11 mouse cellular contexts compared by ENCODE assay signal in the genomic region with DNA sequence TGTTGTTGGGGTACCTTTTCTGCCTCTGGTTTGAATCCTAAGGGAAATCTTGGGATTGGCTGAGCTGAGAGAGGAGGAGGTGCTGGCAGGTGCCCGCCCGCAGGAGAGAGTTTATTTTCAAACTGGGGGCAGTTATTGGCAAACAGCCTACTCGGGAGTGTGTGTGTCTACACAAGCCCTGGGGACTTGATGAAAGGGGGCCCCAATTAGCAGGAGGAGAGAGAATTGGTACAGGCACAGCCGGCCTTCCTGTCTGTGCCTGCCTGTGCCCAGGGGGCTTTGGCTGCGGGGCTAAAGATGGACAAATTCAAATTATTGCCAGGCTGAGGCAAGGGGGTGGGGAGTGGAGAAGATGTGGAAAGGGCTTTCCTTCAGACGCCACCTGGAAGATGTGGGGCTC. TPM values are rescaled to one million over a fixed set of nuclear protein-coding genes. Genes with fewer than 3 reads are reported as not detected.
DNase-seq lines count a peak whose midpoint lies in the region; ATAC-seq lines count a peak whose summit lies in the region.
"Had no signal": no experiment of that assay in that cellular context is flagged by ENCODE, and none has a peak within 500 bp of the region (broad histone marks: within the 10 kb centered on the region; RNA-seq: fewer than 3 reads in every experiment).

No protein-coding gene starts in this region.

- H3K36me3 ChIP-seq in embryonic facial prominence, embryonic 12.5 days, result peaks cover 15% of the 10 kb centered on the region; the same call in 1 of the 2 replicates
- H3K36me3 ChIP-seq in forebrain, embryonic 13.5 days (ENCODE audit: poor library complexity, severe bottlenecking), result peaks cover 44% of the 10 kb centered on the region
- H3K36me3 ChIP-seq in intestine, embryonic 15.5 days, result no peaks in the 10 kb centered on the region
- no peaks in the 10 kb centered on the region for H3K36me3 ChIP-seq in midbrain, embryonic 15.5 days (replicated peaks)

- no peak overlapping the region for H3K9ac ChIP-seq in embryonic facial prominence, embryonic 12.5 days
- peak overlapping the region; percentile 88 for H3K9ac ChIP-seq in forebrain, embryonic 13.5 days
- no peak overlapping the region for H3K9ac ChIP-seq in intestine, embryonic 15.5 days
- H3K9ac ChIP-seq in midbrain, embryonic 15.5 days, result peak overlapping the region; percentile 30; the same call in 1 of the 2 replicates

- peak overlapping the region; percentile 86 for H3K4me2 ChIP-seq in embryonic facial prominence, embryonic 12.5 days (replicated peaks)
- peak overlapping the region; percentile 93 for H3K4me2 ChIP-seq in forebrain, embryonic 13.5 days
- peak overlapping the region; percentile 85 for H3K4me2 ChIP-seq in intestine, embryonic 15.5 days (replicated peaks)
- H3K4me2 ChIP-seq in midbrain, embryonic 15.5 days, result peak overlapping the region; percentile 76
- H3K4me2 ChIP-seq: liver, embryonic 11.5 days had no signal

- H3K4me3 ChIP-seq in embryonic facial prominence, embryonic 12.5 days, result 0 out of 2 replicates have a peak overlapping the region, but pooled peaks have one; percentile 9
- peak overlapping the region; percentile 67 for H3K4me3 ChIP-seq in forebrain, embryonic 13.5 days
- peak overlapping the region; percentile 2; the same call in 1 of the 2 replicates for H3K4me3 ChIP-seq in intestine, embryonic 15.5 days (replicated peaks)
- peak overlapping the region; percentile 67 for H3K4me3 ChIP-seq in midbrain, embryonic 15.5 days

- no peak for DNase-seq in heart, postnatal 25 days (ENCODE audit: low spot score)
- no peak for DNase-seq in ovary, adult 18-20 months (ENCODE audit: low spot score)
- DNase-seq in urinary bladder, adult 2 months (ENCODE audit: low spot score), result no peak
- DNase-seq: cerebellum, postnatal 36 days; heart, postnatal 4 days; lung, postnatal 36 days had no signal

- H3K9me3 ChIP-seq in embryonic facial prominence, embryonic 12.5 days, result no peaks in the 10 kb centered on the region
- H3K9me3 ChIP-seq in forebrain, embryonic 13.5 days (replicated peaks), result no peaks in the 10 kb centered on the region
- no peaks in the 10 kb centered on the region for H3K9me3 ChIP-seq in intestine, embryonic 15.5 days
- H3K9me3 ChIP-seq in midbrain, embryonic 15.5 days, result no peaks in the 10 kb centered on the region

- peaks cover 53% of the 10 kb centered on the region for H3K4me1 ChIP-seq in embryonic facial prominence, embryonic 12.5 days
- peaks cover 75% of the 10 kb centered on the region for H3K4me1 ChIP-seq in forebrain, embryonic 13.5 days
- H3K4me1 ChIP-seq in intestine, embryonic 15.5 days (replicated peaks), result peaks cover 72% of the 10 kb centered on the region
- peaks cover 66% of the 10 kb centered on the region for H3K4me1 ChIP-seq in midbrain, embryonic 15.5 days

- H3K27ac ChIP-seq in embryonic facial prominence, embryonic 12.5 days, result peak overlapping the region; percentile 24; the same call in 1 of the 2 replicates
- peak overlapping the region; percentile 81 for H3K27ac ChIP-seq in forebrain, embryonic 13.5 days
- no peak overlapping the region for H3K27ac ChIP-seq in intestine, embryonic 15.5 days
- H3K27ac ChIP-seq in midbrain, embryonic 15.5 days, result peak overlapping the region; percentile 54

- 19% methylated on average over 6 of the region's 6 CpGs for WGBS in embryonic facial prominence, embryonic 12.5 days
- WGBS in forebrain, embryonic 13.5 days, result 2% methylated on average over 6 of the region's 6 CpGs
- 48% methylated on average over 6 of the region's 6 CpGs for WGBS in intestine, embryonic 15.5 days
- WGBS in midbrain, embryonic 15.5 days, result 10% methylated on average over 6 of the region's 6 CpGs

- intact Hi-C loops in heart, postnatal 25 days (cut with DNase I), result loop anchor here (5.0 kb wide), 1 partner anchor 146 kb away; a partner anchor contains a TSS

- H3K27me3 ChIP-seq in embryonic facial prominence, embryonic 12.5 days, result no peaks in the 10 kb centered on the region
- 0 out of 2 replicates have a peak, but pooled peaks cover 2% of the 10 kb centered on the region for H3K27me3 ChIP-seq in forebrain, embryonic 13.5 days
- no peaks in the 10 kb centered on the region for H3K27me3 ChIP-seq in intestine, embryonic 15.5 days (replicated peaks)
- H3K27me3 ChIP-seq in midbrain, embryonic 15.5 days (replicated peaks), result 0 out of 2 replicates have a peak, but pooled peaks cover under 1% of the 10 kb centered on the region

- no peak for ATAC-seq in embryonic facial prominence, embryonic 12.5 days (ENCODE audit: insufficient number of reproducible peaks, insufficient read depth, low FRiP score, low TSS enrichment)
- ATAC-seq in forebrain, embryonic 13.5 days, result no peak
- ATAC-seq in intestine, embryonic 15.5 days, result no peak
- ATAC-seq in midbrain, embryonic 15.5 days (replicated peaks), result no peak

RNA-seq across cellular contexts. Expression of a gene that starts 4.2 kb away (rescaled TPM):
- polyA plus RNA-seq in embryonic facial prominence, embryonic 12.5 days (2016; fragmentation: Nextera tagmentation; extraction: Ambion mirVana), result 79.5 and 84.3 TPM in 2 replicates
- polyA plus RNA-seq in forebrain, embryonic 13.5 days (2015; fragmentation: Nextera tagmentation; extraction: Ambion mirVana), result 78.7 and 90.7 TPM in 2 replicates
- polyA plus RNA-seq in intestine, embryonic 15.5 days (2015; fragmentation: Nextera tagmentation; extraction: Ambion mirVana), result 68.7 and 77.8 TPM in 2 replicates
- 80.6 and 83.2 TPM in 2 replicates for polyA plus RNA-seq in midbrain, embryonic 15.5 days (2015; fragmentation: Nextera tagmentation; extraction: Ambion mirVana)
- total RNA-seq in heart, postnatal 25 days (2021), result under 1 TPM; 0.25 to 0.55 TPM
- polyA plus RNA-seq in urinary bladder, adult 2 months (2012; rRNA removed), result 12.5 and 14.1 TPM in 2 replicates

RNA-seq across cellular contexts. Expression of a gene that starts 10.7 kb away (rescaled TPM):
- 0.41 and 0.51 TPM in 2 replicates for polyA plus RNA-seq in embryonic facial prominence, embryonic 12.5 days (2016; fragmentation: Nextera tagmentation; extraction: Ambion mirVana)
- 0.21 and 0.23 TPM in 2 replicates for polyA plus RNA-seq in forebrain, embryonic 13.5 days (2015; fragmentation: Nextera tagmentation; extraction: Ambion mirVana)
- 2.2 and 2.5 TPM in 2 replicates for polyA plus RNA-seq in intestine, embryonic 15.5 days (2015; fragmentation: Nextera tagmentation; extraction: Ambion mirVana)
- polyA plus RNA-seq in midbrain, embryonic 15.5 days (2015; fragmentation: Nextera tagmentation; extraction: Ambion mirVana), result 0.13 and 0.47 TPM in 2 replicates
- 1 to 10 TPM; 1.3 TPM for total RNA-seq in heart, postnatal 25 days (2021)
- 5.1 and 6.9 TPM in 2 replicates for polyA plus RNA-seq in urinary bladder, adult 2 months (2012; rRNA removed)

RNA-seq across cellular contexts. Expression of a gene that starts 14.0 kb away (rescaled TPM):
- polyA plus RNA-seq in embryonic facial prominence, embryonic 12.5 days (2016; fragmentation: Nextera tagmentation; extraction: Ambion mirVana), result 80.2 and 80.4 TPM in 2 replicates
- polyA plus RNA-seq in forebrain, embryonic 13.5 days (2015; fragmentation: Nextera tagmentation; extraction: Ambion mirVana), result 52.9 and 55.8 TPM in 2 replicates
- polyA plus RNA-seq in intestine, embryonic 15.5 days (2015; fragmentation: Nextera tagmentation; extraction: Ambion mirVana), result 388 and 395 TPM in 2 replicates
- polyA plus RNA-seq in midbrain, embryonic 15.5 days (2015; fragmentation: Nextera tagmentation; extraction: Ambion mirVana), result 57.2 and 58.7 TPM in 2 replicates
- total RNA-seq in heart, postnatal 25 days (2021), result 10 to 100 TPM; 75.4 to 87.9 TPM
- 139 and 175 TPM in 2 replicates for polyA plus RNA-seq in urinary bladder, adult 2 months (2012; rRNA removed)

RNA-seq across cellular contexts. Expression of a gene that starts 34.8 kb away (rescaled TPM):
- 0.95 and 1.1 TPM in 2 replicates for polyA plus RNA-seq in embryonic facial prominence, embryonic 12.5 days (2016; fragmentation: Nextera tagmentation; extraction: Ambion mirVana)
- polyA plus RNA-seq in forebrain, embryonic 13.5 days (2015; fragmentation: Nextera tagmentation; extraction: Ambion mirVana), result 1.4 and 2.2 TPM in 2 replicates
- polyA plus RNA-seq in intestine, embryonic 15.5 days (2015; fragmentation: Nextera tagmentation; extraction: Ambion mirVana), result 1.1 and 1.2 TPM in 2 replicates
- polyA plus RNA-seq in midbrain, embryonic 15.5 days (2015; fragmentation: Nextera tagmentation; extraction: Ambion mirVana), result 3.7 and 4.2 TPM in 2 replicates
- total RNA-seq in heart, postnatal 25 days (2021), result under 1 TPM; 0.34 to 0.39 TPM
- 0.66 and 1.2 TPM in 2 replicates for polyA plus RNA-seq in urinary bladder, adult 2 months (2012; rRNA removed)

Comparison
In these comparisons a context has a peak if more than half of its experiments do, and no peak if none do; other contexts are left out.
1. H3K4me3 ChIP-seq: peak in every context shown above with its lines; median percentile 67 in forebrain, embryonic 13.5 days; 67 in midbrain, embryonic 15.5 days; 9 in embryonic facial prominence, embryonic 12.5 days; 2 in intestine, embryonic 15.5 days.
2. H3K9ac ChIP-seq: peak in forebrain, embryonic 13.5 days (single experiment) and midbrain, embryonic 15.5 days (single experiment); none in embryonic facial prominence, embryonic 12.5 days (single experiment) and intestine, embryonic 15.5 days (single experiment).
3. Peak in every context shown above with its lines, with median percentiles within 50 percentile points of each other: H3K4me2 ChIP-seq.